Mouse (Mus musculus): Measurements from ENCODE around the gene Hyal2.

- TF ChIP-seq CTCF (IDR thresholded peaks at IDR 0.05; ENCODE audit: low read depth), result no peak
- no peak for TF ChIP-seq EP300 (IDR thresholded peaks at IDR 0.05; ENCODE audit: low read depth)
Observed at GRCm38 (mm10) chr9:107611456-107612190, 43.9 kb downstream of the Hyal2 start.
